Mouse (Mus musculus): ENCODE results near the gene Ankrd13d.
A peak's percentile ranks its signal among the peaks of the same experiment; 100 is the strongest.

- TF ChIP-seq CEBPB (IDR thresholded peaks at IDR 0.05; ENCODE audit: insufficient read depth, poor library complexity, severe bottlenecking) = no peak
- TF ChIP-seq POLR2A (IDR thresholded peaks at IDR 0.05; ENCODE audit: insufficient read length, low read depth) = no peak
- TF ChIP-seq MAX (IDR thresholded peaks at IDR 0.05; ENCODE audit: low read depth) = no peak
- peak; percentile 5 for TF ChIP-seq POLR2AphosphoS2 (IDR thresholded peaks at IDR 0.05; ENCODE audit: insufficient read length, low read depth)
- TF ChIP-seq MYOD1 (IDR thresholded peaks at IDR 0.05; ENCODE audit: control insufficient read depth in 1 of 3, insufficient read length in 2 of 3, low read depth in 2 of 3) = peak in 2 of 3 experiments; percentile 38 to 77
- TF ChIP-seq TCF12 (IDR thresholded peaks at IDR 0.05; ENCODE audit: insufficient read depth, poor library complexity, severe bottlenecking) = peak; percentile 44
- TF ChIP-seq TCF3 (IDR thresholded peaks at IDR 0.05; ENCODE audit: insufficient read length, low read depth) = no peak
Observed at GRCm38 (mm10) chr19:4234548-4234947, 48.4 kb downstream of the Ankrd13d start.

Measured in myocyte (in vitro differentiated cells).